Mouse (Mus musculus) layer of hippocampus, postnatal 14 days (tissue): Measurements from ENCODE around the gene Smim12. TPM values are rescaled to one million over a fixed set of nuclear protein-coding genes. Genes with fewer than 3 reads are reported as not detected.

ENCODE experiments used
- DNase-seq, 2 experiments: peaks; one replicate each; pipeline ENCODE4 v3.0.0; 2021 to 2022; ENCODE audit warnings: low spot score in 2 of 2, mixed read lengths in 1 of 2
- long read RNA-seq, 2 experiments: library from polyadenylated mRNA; stranded (forward); transcript quantifications; one replicate each; pipeline ENCODE4 v2.0.0; 2021
- total RNA-seq, 2 experiments: library from RNA; stranded (reverse); gene quantifications; 2 replicates each; pipeline ENCODE4 v1.2.3; 2021

Gene Smim12
- 10 to 100 TPM; 43.2 to 45.5 TPM for total RNA-seq
- long read RNA-seq, experiment 1, transcript Smim12-201 (2 exons, 1,022 nt) = major isoform, 43 of 43 reads
- long read RNA-seq, experiment 1, partial matches to known transcripts = 0 of 43 reads
- long read RNA-seq, experiment 1, other reads (novel, unspliced or antisense) = 0 of 43 reads
- long read RNA-seq, experiment 2, transcript Smim12-201 (2 exons, 1,022 nt) = major isoform, 52 of 56 reads
- long read RNA-seq, experiment 2, partial matches to known transcripts = 0 of 56 reads
- long read RNA-seq, experiment 2, other reads (novel, unspliced or antisense) = 4 of 56 reads

- DNase-seq = peak; percentile 99
Observed at GRCm38 (mm10) chr4:127243552-127243951, at the start of gene Smim12. TSS of gene Smim12 (plus strand) at chr4:127243784.

GRCm38 (mm10) chr4:127194477-127195269 lies 48.9 kb upstream of the Smim12 start:
- no peak for DNase-seq

GRCm38 (mm10) chr4:127198609-127199008 lies 45.0 kb upstream of the Smim12 start:
- DNase-seq = no peak

GRCm38 (mm10) chr4:127199406-127199805 lies 44.2 kb upstream of the Smim12 start:
- no peak for DNase-seq

- DNase-seq = no peak
Observed at GRCm38 (mm10) chr4:127200164-127200722, 43.3 kb upstream of the Smim12 start.

GRCm38 (mm10) chr4:127200769-127201617 lies 42.6 kb upstream of the Smim12 start:
- DNase-seq = no peak

- no peak for DNase-seq
Observed at GRCm38 (mm10) chr4:127203081-127203480, 40.5 kb upstream of the Smim12 start.

GRCm38 (mm10) chr4:127211318-127211717 lies 32.3 kb upstream of the Smim12 start:
- DNase-seq = no peak

- DNase-seq = no peak
Observed at GRCm38 (mm10) chr4:127214510-127214909, 29.1 kb upstream of the Smim12 start.

GRCm38 (mm10) chr4:127215103-127215502 lies 28.5 kb upstream of the Smim12 start:
- DNase-seq = no peak

GRCm38 (mm10) chr4:127215799-127216198 lies 27.8 kb upstream of the Smim12 start:
- DNase-seq = no peak

GRCm38 (mm10) chr4:127216251-127216651 lies 27.3 kb upstream of the Smim12 start:
- no peak for DNase-seq

GRCm38 (mm10) chr4:127217048-127217447 lies 26.5 kb upstream of the Smim12 start:
- DNase-seq = no peak

- DNase-seq = no peak
Observed at GRCm38 (mm10) chr4:127223291-127223690, 20.3 kb upstream of the Smim12 start.

- DNase-seq = no peak
Observed at GRCm38 (mm10) chr4:127223755-127224154, 19.8 kb upstream of the Smim12 start.

GRCm38 (mm10) chr4:127224444-127225100 lies 19.0 kb upstream of the Smim12 start:
- DNase-seq = no peak

GRCm38 (mm10) chr4:127226067-127226466 lies 17.5 kb upstream of the Smim12 start:
- DNase-seq = no peak

- peak in 1 of 2 experiments; percentile 51 for DNase-seq
Observed at GRCm38 (mm10) chr4:127227051-127227673, 16.4 kb upstream of the Smim12 start.

GRCm38 (mm10) chr4:127232028-127232427 lies 11.6 kb upstream of the Smim12 start:
- DNase-seq = peak; percentile 73 to 86

- DNase-seq = no peak
Observed at GRCm38 (mm10) chr4:127232551-127232950, 11.0 kb upstream of the Smim12 start.
